Mouse (Mus musculus) forebrain, embryonic 12.5 days (tissue): ENCODE measurements around the gene Il12rb2. TPM values are rescaled to one million over a fixed set of nuclear protein-coding genes. Genes with fewer than 3 reads are reported as not detected.

Experiments
- ATAC-seq: fragments of 200-750 bp; cut with Nextera tagmentation; 2 replicates; pipeline ENCODE4 v1.8.0; 2017; ENCODE audit warnings: moderate TSS enrichment; ENCODE audit not compliant: low FRiP score
- H3K27ac ChIP-seq: fragments of 300-500 bp; sonication (generic); 2 replicates; pipeline ENCODE4 v1.5.1; 2016; ENCODE audit warnings: mild to moderate bottlenecking
- H3K27me3 ChIP-seq: fragments of 300-500 bp; sonication (generic); 2 replicates; pipeline ENCODE4 v1.6.1; 2016; ENCODE audit warnings: mild to moderate bottlenecking
- H3K36me3 ChIP-seq: fragments of 300-500 bp; sonication (generic); replicated peaks from 2 replicates; pipeline ENCODE4 v1.6.1; 2016; ENCODE audit warnings: mild to moderate bottlenecking
- H3K4me1 ChIP-seq: fragments of 300-500 bp; sonication (generic); 2 replicates; pipeline ENCODE4 v1.6.1; 2016
- H3K4me2 ChIP-seq: fragments of 300-500 bp; sonication (generic); 2 replicates; pipeline ENCODE4 v1.6.1; 2016; ENCODE audit warnings: mild to moderate bottlenecking, moderate library complexity
- H3K4me3 ChIP-seq: fragments of 300-500 bp; sonication (generic); replicated peaks from 2 replicates; pipeline ENCODE4 v1.5.1; 2016; ENCODE audit warnings: mild to moderate bottlenecking
- H3K9ac ChIP-seq: fragments of 300-500 bp; sonication (generic); 2 replicates; pipeline ENCODE4 v1.6.1; 2016; ENCODE audit warnings: mild to moderate bottlenecking
- H3K9me3 ChIP-seq: fragments of 300-500 bp; sonication (generic); 2 replicates; pipeline ENCODE4 v1.6.1; 2016
- WGBS: fragments of 180-500 bp; shearing (Covaris S2); methylation state at CpG from one replicate; pipeline ENCODE4 v1.1.7; 2016; 5-methylcytosine and 5-hydroxymethylcytosine counted together
- polyA plus RNA-seq: library from polyadenylated mRNA; unstranded; fragments of >200 nt; fragmentation: Nextera tagmentation; extraction: Ambion mirVana; gene quantifications from 2 replicates; pipeline ENCODE4 v1.2.1, GENCODE M21; 2016

The Il12rb2 gene
- polyA plus RNA-seq = not detected in 2 replicates

GRCm38 (mm10) chr6:67375982-67376391 is at the start of gene Il12rb2:
Gene Il12rb2 (minus strand): TSS chr6:67376188.
- H3K4me1 ChIP-seq = peaks cover 6% of the 10 kb centered on the region
- peak within 1 kb of the TSS; percentile 33 for H3K4me3 ChIP-seq
- peak; percentile 33; the same call in 1 of the 2 replicates for ATAC-seq
- no peak within 1 kb of the TSS for H3K27ac ChIP-seq
- no peaks in the 10 kb centered on the region for H3K36me3 ChIP-seq
- peaks cover 9% of the 10 kb centered on the region for H3K27me3 ChIP-seq
- no peaks in the 10 kb centered on the region for H3K9me3 ChIP-seq
- peak within 1 kb of the TSS; percentile 67 for H3K4me2 ChIP-seq
- H3K9ac ChIP-seq = no peak within 1 kb of the TSS
- WGBS = 2% methylated on average over 26 of the region's 26 CpGs

DNA sequence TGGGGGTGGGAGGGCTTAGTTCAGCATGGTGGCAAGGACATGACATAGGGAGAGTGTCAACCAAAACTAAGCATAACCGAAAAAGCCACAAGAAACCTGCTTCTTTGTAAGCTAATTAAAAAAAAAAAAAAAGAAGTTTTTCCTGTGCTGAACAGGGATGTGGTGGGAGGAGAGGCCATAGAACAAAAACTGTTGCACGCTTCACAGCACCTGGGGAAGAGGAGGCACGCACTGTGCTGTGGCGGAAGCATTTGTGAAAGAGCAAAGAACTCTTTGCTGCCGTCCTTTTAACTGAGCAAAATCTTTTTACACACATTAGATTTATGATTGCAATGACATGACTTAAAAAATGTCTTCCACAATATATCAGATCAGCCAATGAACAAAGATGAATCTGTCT is 45.8 kb upstream of the Il12rb2 start:
- WGBS = 63% methylated on average over 5 of the region's 5 CpGs
- no peaks in the 10 kb centered on the region for H3K9me3 ChIP-seq
- no peak overlapping the region for H3K9ac ChIP-seq
- no peak for ATAC-seq
- no peaks in the 10 kb centered on the region for H3K4me1 ChIP-seq
- H3K27ac ChIP-seq = no peak overlapping the region
- H3K36me3 ChIP-seq = no peaks in the 10 kb centered on the region
- H3K4me3 ChIP-seq = no peak overlapping the region
- no peak overlapping the region for H3K4me2 ChIP-seq
- no peaks in the 10 kb centered on the region for H3K27me3 ChIP-seq

- Histone ChIP-seq H3K4me1 (no peaks in the 10 kb centered on the region), H3K9me3 (no peaks in the 10 kb centered on the region), H3K9ac (no peak overlapping the region), H3K27ac (no peak overlapping the region), H3K36me3 (no peaks in the 10 kb centered on the region), H3K4me2 (no peak overlapping the region), H3K4me3 (no peak overlapping the region), H3K27me3 (no peaks in the 10 kb centered on the region)
- WGBS = 88% methylated on average over 3 of the region's 3 CpGs
- no peak for ATAC-seq
Measured at GRCm38 (mm10) chr6:67416557-67416956, 40.6 kb upstream of the Il12rb2 start.

- Histone ChIP-seq H3K4me2 (no peak overlapping the region), H3K27me3 (no peaks in the 10 kb centered on the region), H3K4me1 (no peaks in the 10 kb centered on the region), H3K4me3 (no peak overlapping the region), H3K9ac (no peak overlapping the region), H3K36me3 (no peaks in the 10 kb centered on the region), H3K9me3 (no peaks in the 10 kb centered on the region), H3K27ac (no peak overlapping the region)
- ATAC-seq = no peak
- 97% methylated on average over 5 of the region's 5 CpGs for WGBS
Measured at GRCm38 (mm10) chr6:67415276-67415675, 39.3 kb upstream of the Il12rb2 start.

DNA sequence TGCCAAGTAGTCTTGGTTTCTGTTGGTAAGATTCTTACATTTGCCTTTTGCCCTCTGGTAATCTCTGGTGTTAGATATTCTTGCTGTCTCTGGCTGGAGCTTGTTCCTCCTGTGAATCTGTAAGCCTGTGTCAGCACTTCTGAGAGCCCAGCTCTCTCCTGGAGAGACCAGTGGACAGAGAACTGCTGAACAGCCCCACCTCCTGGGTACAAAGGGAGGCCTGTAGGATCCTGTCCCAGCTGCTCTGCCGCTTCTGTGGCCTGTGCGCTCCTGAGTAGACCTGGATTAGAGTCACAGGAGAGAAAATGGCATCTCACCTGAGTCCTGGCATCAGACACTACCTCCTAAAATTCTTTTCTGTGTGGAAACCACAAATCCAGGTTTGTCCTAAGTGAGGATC is 37.4 kb upstream of the Il12rb2 start:
- Histone ChIP-seq H3K36me3 (no peaks in the 10 kb centered on the region), H3K4me3 (no peak overlapping the region), H3K4me1 (no peaks in the 10 kb centered on the region), H3K9ac (no peak overlapping the region), H3K4me2 (no peak overlapping the region), H3K9me3 (no peaks in the 10 kb centered on the region), H3K27ac (no peak overlapping the region), H3K27me3 (no peaks in the 10 kb centered on the region)
- WGBS = 78% methylated on average over 2 of the region's 2 CpGs
- no peak for ATAC-seq

- Histone ChIP-seq H3K9me3 (no peaks in the 10 kb centered on the region), H3K4me1 (no peaks in the 10 kb centered on the region; the same call in 1 of the 2 replicates), H3K27me3 (no peaks in the 10 kb centered on the region), H3K27ac (no peak overlapping the region), H3K4me2 (no peak overlapping the region), H3K4me3 (no peak overlapping the region), H3K9ac (no peak overlapping the region), H3K36me3 (no peaks in the 10 kb centered on the region)
- WGBS = 19% methylated on average over 3 of the region's 3 CpGs
- no peak; the same call in 1 of the 2 replicates for ATAC-seq
Measured at GRCm38 (mm10) chr6:67405281-67405682, 29.3 kb upstream of the Il12rb2 start.

GRCm38 (mm10) chr6:67399551-67399950 is 23.6 kb upstream of the Il12rb2 start:
- Histone ChIP-seq H3K4me2 (no peak overlapping the region), H3K4me1 (no peaks in the 10 kb centered on the region), H3K9ac (no peak overlapping the region), H3K9me3 (no peaks in the 10 kb centered on the region), H3K4me3 (no peak overlapping the region), H3K36me3 (no peaks in the 10 kb centered on the region), H3K27ac (no peak overlapping the region), H3K27me3 (no peaks in the 10 kb centered on the region)
- 79% methylated on average over 5 of the region's 5 CpGs for WGBS
- no peak for ATAC-seq

DNA sequence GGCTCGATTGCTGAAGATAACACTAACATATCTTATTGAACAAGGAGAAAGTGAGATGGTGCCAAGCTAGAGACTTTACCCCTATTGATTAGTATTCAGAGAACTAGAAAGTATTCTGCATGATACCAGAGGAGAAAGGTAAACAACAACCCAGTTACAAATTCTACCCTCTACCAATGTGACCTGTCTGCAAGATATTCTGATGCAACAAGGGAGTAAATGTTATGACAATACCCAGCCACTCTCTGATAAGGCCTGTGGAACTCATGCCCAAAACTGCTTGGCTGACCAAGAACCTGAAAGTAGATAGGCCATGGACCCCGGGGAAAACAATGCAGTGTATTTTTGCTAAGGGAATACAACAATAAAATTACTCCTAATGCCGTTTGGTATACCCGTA is 10.2 kb downstream of the Il12rb2 start:
- Histone ChIP-seq H3K4me2 (no peak overlapping the region), H3K36me3 (no peaks in the 10 kb centered on the region), H3K27me3 (no peaks in the 10 kb centered on the region), H3K9me3 (no peaks in the 10 kb centered on the region), H3K27ac (no peak overlapping the region), H3K4me1 (no peaks in the 10 kb centered on the region), H3K4me3 (no peak overlapping the region), H3K9ac (no peak overlapping the region)
- 88% methylated on average over 4 of the region's 4 CpGs for WGBS
- no peak for ATAC-seq

DNA sequence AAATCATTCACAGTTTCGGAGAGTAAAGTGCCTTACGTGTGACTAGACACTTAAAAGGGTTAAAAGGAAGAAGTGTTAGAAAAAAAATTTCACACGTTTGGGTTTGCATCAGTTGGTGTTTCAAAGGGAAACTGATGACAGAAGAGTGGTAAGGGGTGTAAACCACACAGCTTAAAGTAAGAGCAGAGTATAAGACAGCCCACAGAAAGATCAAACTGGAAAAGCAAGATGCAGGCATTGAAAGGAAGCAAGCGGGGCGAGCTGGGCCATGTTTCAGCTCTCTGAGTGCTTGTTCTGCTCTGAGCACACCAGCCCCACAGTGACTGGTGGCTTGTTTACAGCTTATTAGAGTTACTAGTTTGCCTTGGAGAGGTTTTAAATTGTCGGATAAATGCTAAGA is 27.9 kb downstream of the Il12rb2 start:
- ATAC-seq = no peak
- H3K27me3 ChIP-seq = no peaks in the 10 kb centered on the region
- no peaks in the 10 kb centered on the region for H3K36me3 ChIP-seq
- no peak overlapping the region for H3K4me3 ChIP-seq
- H3K4me2 ChIP-seq = no peak overlapping the region
- H3K9me3 ChIP-seq = no peaks in the 10 kb centered on the region
- H3K9ac ChIP-seq = no peak overlapping the region
- WGBS = 82% methylated on average over 6 of the region's 6 CpGs
- H3K4me1 ChIP-seq = no peaks in the 10 kb centered on the region
- no peak overlapping the region for H3K27ac ChIP-seq

- no peak for ATAC-seq
- no peak overlapping the region for H3K4me3 ChIP-seq
- no peaks in the 10 kb centered on the region for H3K9me3 ChIP-seq
- no peaks in the 10 kb centered on the region for H3K36me3 ChIP-seq
- H3K4me1 ChIP-seq = no peaks in the 10 kb centered on the region
- H3K27ac ChIP-seq = no peak overlapping the region
- no peak overlapping the region for H3K9ac ChIP-seq
- no peak overlapping the region for H3K4me2 ChIP-seq
- H3K27me3 ChIP-seq = no peaks in the 10 kb centered on the region
Measured at GRCm38 (mm10) chr6:67339494-67339893, 36.5 kb downstream of the Il12rb2 start.

DNA sequence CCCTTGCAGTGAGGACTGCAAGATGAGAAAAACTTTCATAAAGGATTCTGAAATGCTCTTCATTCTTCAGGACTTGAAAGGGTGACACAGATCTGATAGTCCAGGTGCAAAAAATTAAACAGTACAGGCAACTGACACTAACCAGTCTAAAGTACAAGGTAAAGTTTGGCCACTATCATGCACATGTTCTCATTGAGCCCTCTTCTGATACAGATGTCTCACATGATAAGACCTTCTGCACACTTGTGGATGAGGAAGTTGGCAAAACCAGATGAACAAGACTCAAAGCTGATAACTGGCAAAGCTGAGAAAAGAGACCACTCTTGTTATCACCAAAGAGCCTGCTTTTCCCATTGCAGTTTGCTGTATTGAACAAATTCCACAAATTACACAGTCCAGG is 38.0 kb downstream of the Il12rb2 start:
- Histone ChIP-seq H3K4me3 (no peak overlapping the region), H3K9me3 (no peaks in the 10 kb centered on the region), H3K4me2 (no peak overlapping the region), H3K4me1 (no peaks in the 10 kb centered on the region), H3K9ac (no peak overlapping the region), H3K36me3 (no peaks in the 10 kb centered on the region), H3K27ac (no peak overlapping the region), H3K27me3 (no peaks in the 10 kb centered on the region)
- ATAC-seq = no peak

GRCm38 (mm10) chr6:67323788-67324187 is 52.2 kb downstream of the Il12rb2 start:
- no peak overlapping the region for H3K4me2 ChIP-seq
- H3K9ac ChIP-seq = no peak overlapping the region
- no peaks in the 10 kb centered on the region for H3K27me3 ChIP-seq
- H3K4me3 ChIP-seq = no peak overlapping the region
- WGBS = 86% methylated on average over 3 of the region's 3 CpGs
- ATAC-seq = no peak
- no peak overlapping the region for H3K27ac ChIP-seq
- H3K9me3 ChIP-seq = no peaks in the 10 kb centered on the region
- no peaks in the 10 kb centered on the region for H3K4me1 ChIP-seq
- H3K36me3 ChIP-seq = no peaks in the 10 kb centered on the region

DNA sequence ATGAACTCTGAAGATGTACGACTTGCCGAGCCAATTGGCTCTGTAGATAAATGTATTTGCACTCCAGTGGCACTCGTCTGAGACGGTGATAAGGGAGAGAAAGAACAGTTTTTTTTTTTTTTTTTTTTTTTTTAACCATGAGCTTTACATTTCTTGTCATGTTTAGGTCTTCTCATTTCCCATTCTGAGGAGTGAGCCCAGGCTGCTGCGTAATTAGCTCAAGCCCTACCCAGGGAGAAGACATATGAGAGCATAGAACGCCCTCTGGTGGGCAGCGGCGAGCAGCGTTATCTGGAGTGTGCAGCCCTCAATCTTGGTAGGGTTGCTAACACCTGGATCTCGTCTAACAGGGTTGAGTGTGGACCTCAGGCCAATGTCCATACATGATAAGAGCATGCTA is 57.5 kb downstream of the Il12rb2 start:
- Histone ChIP-seq H3K4me3 (no peak overlapping the region), H3K9ac (no peak overlapping the region), H3K36me3 (no peaks in the 10 kb centered on the region), H3K9me3 (no peaks in the 10 kb centered on the region), H3K4me1 (no peaks in the 10 kb centered on the region), H3K4me2 (no peak overlapping the region), H3K27me3 (no peaks in the 10 kb centered on the region), H3K27ac (no peak overlapping the region)
- WGBS = 30% methylated on average over 10 of the region's 10 CpGs
- ATAC-seq = peak; percentile 60; the same call in 1 of the 2 replicates
